Mouse (Mus musculus) neural tube, embryonic 13.5 days (tissue): ENCODE results near the gene Grwd1. TPM values are rescaled to one million over a fixed set of nuclear protein-coding genes. Genes with fewer than 3 reads are reported as not detected.

Experiments
- ATAC-seq: fragments of 200-750 bp; cut with Nextera tagmentation; 2 replicates; pipeline ENCODE4 v1.8.0; 2017; ENCODE audit warnings: low read depth, mild to moderate bottlenecking, moderate TSS enrichment, moderate library complexity
- H3K27ac ChIP-seq: fragments of 300-500 bp; sonication (generic); replicated peaks from 2 replicates; pipeline ENCODE4 v1.5.1; 2015; ENCODE audit warnings: moderate library complexity, mild to moderate bottlenecking, inconsistent platforms
- H3K27me3 ChIP-seq: fragments of 300-500 bp; sonication (generic); 2 replicates; pipeline ENCODE4 v1.6.1; 2015; ENCODE audit warnings: mild to moderate bottlenecking, inconsistent platforms
- H3K36me3 ChIP-seq: fragments of 300-500 bp; sonication (generic); 2 replicates; pipeline ENCODE4 v1.6.1; 2015; ENCODE audit warnings: mild to moderate bottlenecking, inconsistent platforms
- H3K4me1 ChIP-seq: fragments of 300-500 bp; sonication (generic); replicated peaks from 2 replicates; pipeline ENCODE4 v1.6.1; 2015; ENCODE audit warnings: inconsistent platforms
- H3K4me2 ChIP-seq: fragments of 300-500 bp; sonication (generic); 2 replicates; pipeline ENCODE4 v1.6.1; 2015; ENCODE audit warnings: inconsistent platforms, mild to moderate bottlenecking, moderate library complexity
- H3K4me3 ChIP-seq: fragments of 300-500 bp; sonication (generic); 2 replicates; pipeline ENCODE4 v1.5.1; 2015; ENCODE audit warnings: mild to moderate bottlenecking, inconsistent platforms
- H3K9ac ChIP-seq: fragments of 300-500 bp; sonication (generic); 2 replicates; pipeline ENCODE4 v1.6.1; 2015; ENCODE audit warnings: moderate library complexity, mild to moderate bottlenecking, inconsistent platforms
- H3K9me3 ChIP-seq: fragments of 300-500 bp; sonication (generic); 2 replicates; pipeline ENCODE4 v1.6.1; 2016; ENCODE audit warnings: inconsistent platforms
- WGBS: fragments of 180-500 bp; shearing (Covaris S2); methylation state at CpG from one replicate; pipeline ENCODE4 v1.1.7; 2015; 5-methylcytosine and 5-hydroxymethylcytosine counted together
- polyA plus RNA-seq: library from polyadenylated mRNA; unstranded; fragments of >200 nt; fragmentation: Nextera tagmentation; extraction: Ambion mirVana; gene quantifications from 2 replicates; pipeline ENCODE4 v1.2.1, GENCODE M21; 2015

The Grwd1 gene
- polyA plus RNA-seq, 1 experiment from 2014 or later: 34.6 TPM

- ATAC-seq: peak; percentile 42
- H3K27me3 ChIP-seq: peaks cover 37% of the 10 kb centered on the region
- H3K4me1 ChIP-seq: peaks cover 59% of the 10 kb centered on the region
- no peaks in the 10 kb centered on the region for H3K36me3 ChIP-seq
- under 1% methylated on average over 117 of the region's 117 CpGs for WGBS
- peak overlapping the region; percentile 56 for H3K4me3 ChIP-seq
- H3K9ac ChIP-seq: peak overlapping the region; percentile 87
- no peaks in the 10 kb centered on the region for H3K9me3 ChIP-seq
- H3K4me2 ChIP-seq: peak overlapping the region; percentile 64
- peak overlapping the region; percentile 69 for H3K27ac ChIP-seq
These were observed 35.5 kb upstream of the Grwd1 start for GRCm38 (mm10) chr7:45865925-45866910.

GRCm38 (mm10) chr7:45864435-45864834 is 33.7 kb upstream of the Grwd1 start:
- Histone ChIP-seq H3K9me3 (no peaks in the 10 kb centered on the region), H3K9ac (no peak overlapping the region), H3K36me3 (no peaks in the 10 kb centered on the region), H3K27ac (no peak overlapping the region), H3K4me3 (no peak overlapping the region), H3K4me1 (peaks cover 52% of the 10 kb centered on the region), H3K4me2 (no peak overlapping the region), H3K27me3 (peaks cover 26% of the 10 kb centered on the region)
- no peak for ATAC-seq
- 53% methylated on average over 3 of the region's 3 CpGs for WGBS

- Histone ChIP-seq H3K27ac (no peak overlapping the region), H3K27me3 (peaks cover 28% of the 10 kb centered on the region), H3K36me3 (no peaks in the 10 kb centered on the region), H3K4me3 (no peak overlapping the region), H3K9me3 (no peaks in the 10 kb centered on the region), H3K9ac (no peak overlapping the region), H3K4me1 (peaks cover 40% of the 10 kb centered on the region), H3K4me2 (no peak overlapping the region)
- 85% methylated on average over 7 of the region's 7 CpGs for WGBS
- ATAC-seq: no peak
These were observed 32.1 kb upstream of the Grwd1 start for GRCm38 (mm10) chr7:45862804-45863203.

- no peak for ATAC-seq
- no peaks in the 10 kb centered on the region for H3K36me3 ChIP-seq
- no peak overlapping the region for H3K4me2 ChIP-seq
- no peak overlapping the region for H3K4me3 ChIP-seq
- no peak overlapping the region for H3K27ac ChIP-seq
- H3K9ac ChIP-seq: no peak overlapping the region
- 69% methylated on average over 4 of the region's 4 CpGs for WGBS
- H3K4me1 ChIP-seq: peaks cover 33% of the 10 kb centered on the region
- peaks cover 47% of the 10 kb centered on the region for H3K27me3 ChIP-seq
- no peaks in the 10 kb centered on the region for H3K9me3 ChIP-seq
These were observed 28.3 kb upstream of the Grwd1 start for GRCm38 (mm10) chr7:45859008-45859407.

- no peak for ATAC-seq
- Histone ChIP-seq H3K4me2 (peak overlapping the region; percentile 54), H3K4me1 (peaks cover 31% of the 10 kb centered on the region), H3K4me3 (peak overlapping the region; percentile 27), H3K36me3 (no peaks in the 10 kb centered on the region), H3K9ac (peak overlapping the region; percentile 26; the same call in 1 of the 2 replicates), H3K27ac (no peak overlapping the region), H3K9me3 (no peaks in the 10 kb centered on the region), H3K27me3 (peaks cover 47% of the 10 kb centered on the region)
- WGBS: 2% methylated on average over 28 of the region's 30 CpGs
These were observed 26.5 kb upstream of the Grwd1 start for GRCm38 (mm10) chr7:45856950-45857901.

GRCm38 (mm10) chr7:45853089-45853488 is 22.3 kb upstream of the Grwd1 start:
- H3K27ac ChIP-seq: no peak overlapping the region
- WGBS: 80% methylated on average over 12 of the region's 12 CpGs
- peaks cover 15% of the 10 kb centered on the region for H3K4me1 ChIP-seq
- no peaks in the 10 kb centered on the region for H3K36me3 ChIP-seq
- H3K27me3 ChIP-seq: peaks cover 48% of the 10 kb centered on the region
- no peaks in the 10 kb centered on the region for H3K9me3 ChIP-seq
- no peak overlapping the region for H3K9ac ChIP-seq
- ATAC-seq: no peak
- no peak overlapping the region for H3K4me3 ChIP-seq
- H3K4me2 ChIP-seq: no peak overlapping the region

- ATAC-seq: no peak
- Histone ChIP-seq H3K9me3 (no peaks in the 10 kb centered on the region), H3K9ac (no peak overlapping the region), H3K4me1 (no peaks in the 10 kb centered on the region), H3K27me3 (peaks cover 25% of the 10 kb centered on the region), H3K36me3 (no peaks in the 10 kb centered on the region), H3K4me3 (no peak overlapping the region), H3K27ac (no peak overlapping the region), H3K4me2 (no peak overlapping the region)
- WGBS: 73% methylated on average over 3 of the region's 3 CpGs
These were observed 19.9 kb upstream of the Grwd1 start for GRCm38 (mm10) chr7:45850661-45851060.

- H3K9ac ChIP-seq: no peak overlapping the region
- H3K4me3 ChIP-seq: no peak overlapping the region
- 20% methylated on average over 6 of the region's 6 CpGs for WGBS
- H3K4me2 ChIP-seq: no peak overlapping the region
- no peak overlapping the region for H3K27ac ChIP-seq
- no peaks in the 10 kb centered on the region for H3K4me1 ChIP-seq
- no peak for ATAC-seq
- H3K9me3 ChIP-seq: no peaks in the 10 kb centered on the region
- H3K36me3 ChIP-seq: no peaks in the 10 kb centered on the region
- peaks cover 28% of the 10 kb centered on the region; the same call in 1 of the 2 replicates for H3K27me3 ChIP-seq
These were observed 17.8 kb upstream of the Grwd1 start for GRCm38 (mm10) chr7:45848447-45849027.

- H3K9ac ChIP-seq: no peak overlapping the region
- no peak overlapping the region for H3K27ac ChIP-seq
- no peaks in the 10 kb centered on the region for H3K4me1 ChIP-seq
- H3K4me2 ChIP-seq: no peak overlapping the region
- peaks cover 50% of the 10 kb centered on the region for H3K27me3 ChIP-seq
- no peak overlapping the region for H3K4me3 ChIP-seq
- 86% methylated on average over 10 of the region's 10 CpGs for WGBS
- H3K36me3 ChIP-seq: no peaks in the 10 kb centered on the region
- ATAC-seq: no peak
- H3K9me3 ChIP-seq: no peaks in the 10 kb centered on the region
These were observed 12.4 kb upstream of the Grwd1 start for GRCm38 (mm10) chr7:45842950-45843744.

GRCm38 (mm10) chr7:45833924-45834323 is 3.2 kb upstream of the Grwd1 start:
- H3K27ac ChIP-seq: no peak overlapping the region
- peaks cover 72% of the 10 kb centered on the region for H3K27me3 ChIP-seq
- peak overlapping the region; percentile 35 for H3K4me3 ChIP-seq
- peaks cover 3% of the 10 kb centered on the region; the same call in 1 of the 2 replicates for H3K36me3 ChIP-seq
- peak overlapping the region; percentile 57 for H3K9ac ChIP-seq
- H3K9me3 ChIP-seq: no peaks in the 10 kb centered on the region
- ATAC-seq: no peak
- WGBS: 3% methylated on average over 31 of the region's 31 CpGs
- peak overlapping the region; percentile 50 for H3K4me2 ChIP-seq
- H3K4me1 ChIP-seq: peaks cover 39% of the 10 kb centered on the region
